Mouse (Mus musculus): ENCODE data around the gene Nsun7. TPM values are rescaled to one million over a fixed set of nuclear protein-coding genes. Genes with fewer than 3 reads are reported as not detected.

The Nsun7 gene
- polyA plus RNA-seq, 1 experiment from 2014 or later: 1.9 TPM

- no peaks in the 10 kb centered on the region for H3K36me3 ChIP-seq (ENCODE audit: poor library complexity, severe bottlenecking)
- no peak overlapping the region for H3K9ac ChIP-seq
- H3K9me3 ChIP-seq (replicated peaks): no peaks in the 10 kb centered on the region
- H3K27ac ChIP-seq: no peak overlapping the region
- no peak for ATAC-seq
- H3K27me3 ChIP-seq: peaks cover 4% of the 10 kb centered on the region; the same call in 1 of the 2 replicates
- H3K4me3 ChIP-seq: no peak overlapping the region
- H3K4me1 ChIP-seq: peaks cover 52% of the 10 kb centered on the region
- WGBS: 49% methylated on average over 5 of the region's 10 CpGs
- no peak overlapping the region for H3K4me2 ChIP-seq
Observed at GRCm38 (mm10) chr5:66341848-66342247, 82.2 kb downstream of the Nsun7 start.

GRCm38 (mm10) chr5:66342285-66342684 is 82.6 kb downstream of the Nsun7 start:
- peaks cover 48% of the 10 kb centered on the region for H3K4me1 ChIP-seq
- H3K9ac ChIP-seq: no peak overlapping the region
- WGBS: 81% methylated on average over 9 of the region's 9 CpGs
- no peak overlapping the region for H3K4me2 ChIP-seq
- ATAC-seq: no peak
- peaks cover 4% of the 10 kb centered on the region; the same call in 1 of the 2 replicates for H3K27me3 ChIP-seq
- H3K27ac ChIP-seq: no peak overlapping the region
- H3K4me3 ChIP-seq: no peak overlapping the region
- no peaks in the 10 kb centered on the region for H3K9me3 ChIP-seq (replicated peaks)
- no peaks in the 10 kb centered on the region for H3K36me3 ChIP-seq (ENCODE audit: poor library complexity, severe bottlenecking)

- 82% methylated on average over 2 of the region's 2 CpGs for WGBS
- Histone ChIP-seq H3K9ac (no peak overlapping the region), H3K27ac (no peak overlapping the region), H3K4me2 (no peak overlapping the region), H3K9me3 (replicated peaks) (no peaks in the 10 kb centered on the region), H3K36me3 (ENCODE audit: poor library complexity, severe bottlenecking) (no peaks in the 10 kb centered on the region), H3K4me3 (no peak overlapping the region), H3K4me1 (peaks cover 29% of the 10 kb centered on the region), H3K27me3 (peaks cover 4% of the 10 kb centered on the region; the same call in 1 of the 2 replicates)
- ATAC-seq: no peak
Observed at GRCm38 (mm10) chr5:66344182-66344581, 84.5 kb downstream of the Nsun7 start.

- WGBS: 45% methylated on average over 3 of the region's 3 CpGs
- Histone ChIP-seq H3K9ac (no peak overlapping the region), H3K27ac (no peak overlapping the region), H3K9me3 (replicated peaks) (no peaks in the 10 kb centered on the region), H3K27me3 (0 out of 2 replicates have a peak, but pooled peaks cover 4% of the 10 kb centered on the region), H3K36me3 (ENCODE audit: poor library complexity, severe bottlenecking) (no peaks in the 10 kb centered on the region), H3K4me2 (no peak overlapping the region), H3K4me1 (peaks cover 21% of the 10 kb centered on the region), H3K4me3 (no peak overlapping the region)
- ATAC-seq: no peak
Observed at GRCm38 (mm10) chr5:66345140-66345539, 85.4 kb downstream of the Nsun7 start.

- 89% methylated on average over 6 of the region's 6 CpGs for WGBS
- no peak for ATAC-seq
Observed at GRCm38 (mm10) chr5:66346756-66347155, 87.1 kb downstream of the Nsun7 start.

More at GRCm38 (mm10) chr5:66346756-66347155, 87.1 kb downstream of the Nsun7 start:
- Histone ChIP-seq H3K4me2 (no peak overlapping the region), H3K27ac (no peak overlapping the region), H3K27me3 (0 out of 2 replicates have a peak, but pooled peaks cover 4% of the 10 kb centered on the region), H3K9me3 (replicated peaks) (no peaks in the 10 kb centered on the region), H3K36me3 (ENCODE audit: poor library complexity, severe bottlenecking) (no peaks in the 10 kb centered on the region), H3K9ac (no peak overlapping the region), H3K4me1 (peaks cover 5% of the 10 kb centered on the region), H3K4me3 (no peak overlapping the region)

Other genes starting within 250 kb of the Nsun7 start
- gene Rbm47, start 86.8 kb upstream of the Nsun7 start, polyA plus RNA-seq (2015; fragmentation: Nextera tagmentation; extraction: Ambion mirVana): 2.6 and 3.9 TPM in 2 replicates